Mouse (Mus musculus): Measurements from ENCODE around the gene Gm16181.

- 0 out of 2 replicates have a peak, but pooled peaks have one; percentile 6 for TF ChIP-seq POLR2A (IDR thresholded peaks at IDR 0.05; ENCODE audit: extremely low read depth, insufficient read depth, low read length)
- TF ChIP-seq CTCF (IDR thresholded peaks at IDR 0.05; ENCODE audit: low read depth, low read length) = peak; percentile 92
Observed at GRCm38 (mm10) chr17:35195631-35196320, 24.9 kb upstream of the Gm16181 start.
